Mouse (Mus musculus) cerebellum, postnatal 36 days (tissue): Measurements from ENCODE around the gene Prkg1.
A peak's percentile ranks its signal among the peaks of the same experiment; 100 is the strongest.
"Not testable (repeated sequence)": the region's sequence is repeated elsewhere in the genome, so short reads cannot be mapped to it uniquely, and the experiment has no call there.

Source experiments
- DNase-seq, 2 experiments: peaks; one replicate each; pipeline ENCODE4 v3.0.0; 2021 to 2022; ENCODE audit warnings: mixed read lengths in 2 of 2

The Prkg1 gene

DNA sequence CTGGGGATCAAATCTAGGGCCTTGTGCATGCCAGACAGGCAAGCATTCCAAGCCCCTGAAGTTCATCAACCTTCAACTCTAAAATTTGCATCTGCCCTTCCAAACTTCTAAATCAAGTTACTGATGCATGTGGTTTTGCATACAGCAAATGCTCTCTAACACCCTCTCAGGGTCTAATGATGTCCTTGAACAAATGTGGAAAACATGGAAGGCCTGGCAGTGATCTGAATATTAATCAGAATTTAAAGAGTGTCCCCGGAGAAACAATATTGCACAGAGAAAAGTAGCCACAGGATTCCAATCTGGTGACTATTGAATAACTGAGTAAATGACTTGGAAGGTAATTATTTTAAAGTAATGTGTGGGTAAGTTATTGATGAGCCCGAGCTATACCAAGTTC, 481.2 kb downstream of the Prkg1 start:
- no peak for DNase-seq

DNA sequence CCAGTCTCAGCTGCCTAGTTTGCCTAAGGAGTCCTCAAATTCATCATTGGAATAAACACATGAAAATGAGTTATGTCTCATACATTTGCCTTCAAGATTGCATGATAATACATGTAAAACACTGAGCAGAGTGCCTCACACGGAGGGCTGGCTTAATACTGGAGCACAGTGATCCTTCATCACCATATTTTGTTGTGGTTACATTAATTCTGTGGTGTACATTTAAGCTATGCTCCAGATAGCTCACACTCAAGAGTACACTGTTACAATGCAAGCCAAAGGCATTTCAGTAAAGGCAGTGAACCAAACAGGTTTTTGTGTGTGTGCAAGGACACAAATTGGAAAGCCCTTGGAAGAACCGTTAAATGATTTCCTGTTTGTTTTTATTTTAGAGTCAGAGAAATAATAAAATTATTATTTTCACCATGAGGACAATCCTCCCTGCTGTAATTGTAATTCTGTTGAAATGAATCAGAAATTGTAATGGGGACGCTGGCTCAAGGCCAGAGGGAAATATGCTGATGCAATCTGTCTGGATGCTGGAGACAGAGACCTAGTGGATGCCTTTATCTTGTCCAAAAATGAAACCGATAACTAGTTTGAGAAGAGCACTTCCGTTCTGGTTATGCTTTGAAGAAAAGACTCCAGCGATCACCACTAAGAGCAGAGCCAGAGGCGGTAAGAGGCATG, 484.9 kb downstream of the Prkg1 start:
- peak; percentile 6 to 29 for DNase-seq

DNA sequence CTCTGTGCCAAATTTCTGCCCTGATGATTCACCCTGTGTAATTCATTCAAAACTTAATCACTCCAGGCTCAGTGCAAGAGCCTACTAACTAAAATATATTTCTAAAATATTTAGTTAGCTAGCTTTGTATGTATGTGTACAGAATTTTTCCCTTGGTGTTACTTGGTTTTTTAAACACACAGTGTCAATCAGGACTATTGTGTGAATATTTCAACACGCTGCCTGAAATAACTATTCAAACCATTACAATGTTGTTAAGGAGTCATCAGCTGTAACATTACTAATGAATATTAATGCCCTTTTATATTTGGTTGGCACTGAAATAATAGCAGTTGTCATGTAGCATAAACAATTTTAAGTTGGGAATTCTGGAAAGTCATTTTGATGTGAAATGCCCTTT, 502.4 kb downstream of the Prkg1 start:
- no peak for DNase-seq

DNA sequence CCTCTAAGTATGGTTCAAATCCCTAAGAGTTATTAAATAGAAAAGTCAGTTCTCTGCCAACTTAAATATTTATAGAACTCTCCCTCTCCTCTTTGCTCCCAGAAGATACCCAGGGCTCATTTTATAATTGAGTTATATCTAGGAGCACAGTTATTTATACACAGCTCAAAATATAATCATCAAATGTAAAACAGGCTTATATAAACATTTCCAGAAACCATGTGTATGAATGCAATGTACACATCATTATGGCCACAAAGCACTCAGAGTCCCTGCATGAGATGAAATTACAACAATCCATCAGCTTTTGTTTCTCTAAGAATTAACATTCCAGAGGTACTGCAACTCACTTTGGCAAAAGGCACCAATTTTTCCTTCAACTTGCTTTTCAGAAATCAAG, 504.3 kb downstream of the Prkg1 start:
- DNase-seq: no peak

DNA sequence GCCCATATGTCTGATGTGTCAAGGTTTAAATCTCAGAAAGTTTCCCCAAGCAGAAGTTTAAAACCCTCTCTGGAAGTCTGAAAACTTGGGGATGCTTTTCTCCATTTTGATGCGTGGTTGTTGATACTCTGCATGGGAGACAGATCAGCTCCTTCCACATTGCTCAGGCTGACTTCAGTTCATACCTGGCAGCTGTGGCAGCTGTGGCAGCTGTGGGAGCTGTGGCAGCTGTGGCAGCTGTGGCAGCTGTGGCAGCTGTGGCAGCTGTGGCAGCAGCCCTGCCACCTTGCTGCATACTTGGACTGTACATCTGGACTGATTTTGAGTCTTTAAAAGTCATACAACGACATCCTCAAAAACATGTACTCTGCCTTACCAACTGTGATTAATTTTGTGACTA, 509.1 kb downstream of the Prkg1 start:
- no peak for DNase-seq

DNA sequence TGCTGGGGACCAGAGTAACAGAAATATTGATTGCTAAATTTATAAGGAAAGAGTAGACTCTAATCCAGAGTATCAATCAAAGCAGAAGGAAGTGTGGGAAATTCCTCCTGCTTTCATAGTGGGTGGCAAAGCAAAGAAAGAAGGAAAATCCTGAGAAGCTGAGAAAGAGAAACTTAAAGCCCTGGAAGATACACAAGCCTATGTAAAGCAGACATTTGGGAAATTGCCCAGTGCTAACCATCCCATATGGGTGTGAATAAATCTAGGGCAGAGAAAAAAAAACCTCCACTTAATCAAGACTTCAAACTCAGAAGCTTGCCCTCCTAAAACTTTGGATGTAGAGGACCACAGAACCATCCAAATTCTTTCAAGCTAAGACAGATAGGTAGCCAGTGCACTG, 532.4 kb downstream of the Prkg1 start:
- DNase-seq: no peak

DNA sequence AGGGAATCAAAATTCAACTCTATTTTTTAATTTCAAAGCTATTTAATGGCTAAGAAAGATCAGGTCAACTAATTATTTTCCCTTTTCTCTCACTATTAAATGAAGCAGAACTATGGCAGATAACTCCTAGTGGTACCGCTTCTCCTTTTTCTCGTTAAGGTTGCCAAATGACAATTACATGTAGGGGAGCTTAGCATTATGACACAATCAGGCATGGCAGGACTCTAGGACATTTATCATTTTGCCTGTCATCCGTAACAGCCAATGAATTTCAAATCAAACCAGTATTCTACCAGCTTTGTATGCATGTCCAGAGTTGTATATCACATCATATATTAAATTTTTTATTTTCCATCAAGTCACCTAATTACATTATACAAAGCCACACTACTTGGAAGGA, 536.4 kb downstream of the Prkg1 start:
- no peak for DNase-seq

DNA sequence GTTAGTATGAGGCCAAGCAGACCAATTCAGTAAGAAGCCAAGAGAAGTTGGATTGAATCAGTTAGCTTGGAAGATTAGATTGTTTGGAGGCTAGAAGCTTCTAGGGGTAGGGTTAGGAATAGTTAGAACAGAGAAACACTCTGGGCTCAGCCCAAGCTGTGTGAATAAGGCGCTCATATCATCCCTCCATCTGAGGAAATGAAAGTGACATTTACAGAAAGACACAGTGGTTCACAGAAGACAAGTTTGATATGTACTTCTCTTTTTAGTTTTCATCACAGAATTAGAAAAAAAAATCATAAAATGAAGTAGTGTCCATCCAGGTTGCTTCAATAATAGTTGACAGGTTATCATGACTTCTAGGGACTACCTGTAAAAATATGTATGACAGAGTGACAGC, 541.4 kb downstream of the Prkg1 start:
- DNase-seq: no peak

DNA sequence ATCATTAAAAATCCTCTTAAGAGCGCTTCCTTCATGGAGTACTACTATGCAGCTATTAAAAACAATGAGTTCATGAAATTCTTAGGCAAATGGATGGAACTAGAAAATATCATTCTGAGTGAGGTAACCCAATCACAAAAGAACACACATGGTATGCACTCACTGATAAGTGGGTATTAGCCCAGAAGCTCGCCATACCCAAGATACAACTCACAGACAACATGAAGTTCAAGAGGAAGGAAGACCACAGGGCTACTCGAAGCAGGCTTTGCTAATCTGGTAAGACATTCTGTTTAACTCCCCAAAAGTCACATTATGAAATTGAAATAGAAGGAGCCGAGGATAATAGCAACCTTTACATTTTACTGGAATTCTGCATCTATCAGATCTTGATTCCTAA, 545.6 kb downstream of the Prkg1 start:
- DNase-seq: not testable (repeated sequence)

DNA sequence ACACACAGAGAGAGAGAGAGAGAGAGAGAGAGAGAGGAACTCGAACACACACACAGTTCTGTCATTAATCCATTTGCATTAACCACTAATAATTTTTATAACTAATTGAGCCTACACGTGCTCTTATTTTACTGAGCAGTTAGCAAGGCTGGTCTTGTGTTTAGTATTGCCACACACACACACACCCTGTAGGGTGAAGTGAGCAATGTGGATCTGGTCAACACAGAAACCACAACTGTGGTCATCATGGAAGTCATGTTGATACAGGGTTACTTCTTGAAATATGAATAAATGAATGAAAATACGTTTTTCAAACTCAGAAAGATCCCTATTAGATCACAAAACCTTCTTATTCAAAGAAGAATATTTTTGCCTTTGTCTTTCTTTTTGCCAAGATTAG, 554.0 kb downstream of the Prkg1 start:
- no peak for DNase-seq

DNA sequence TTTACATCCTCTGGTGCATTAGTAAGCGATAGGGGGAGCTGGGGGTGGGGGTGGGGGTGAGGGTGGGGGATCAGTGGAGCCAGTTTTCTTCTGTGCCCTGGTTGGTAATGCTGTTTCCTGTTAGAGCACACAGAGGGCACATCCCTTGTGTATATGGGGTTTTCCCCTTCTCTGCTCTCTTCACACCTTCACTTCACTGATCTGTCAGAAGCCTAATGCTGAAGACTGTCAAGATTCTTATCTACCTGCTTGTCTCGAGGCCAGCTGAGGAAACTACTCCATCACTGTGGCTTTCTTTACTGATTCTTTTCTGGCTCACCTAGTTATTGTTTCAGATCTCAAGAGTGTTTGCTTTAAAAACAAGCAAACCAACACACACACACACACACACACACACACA, 554.4 kb downstream of the Prkg1 start:
- no peak for DNase-seq

DNA sequence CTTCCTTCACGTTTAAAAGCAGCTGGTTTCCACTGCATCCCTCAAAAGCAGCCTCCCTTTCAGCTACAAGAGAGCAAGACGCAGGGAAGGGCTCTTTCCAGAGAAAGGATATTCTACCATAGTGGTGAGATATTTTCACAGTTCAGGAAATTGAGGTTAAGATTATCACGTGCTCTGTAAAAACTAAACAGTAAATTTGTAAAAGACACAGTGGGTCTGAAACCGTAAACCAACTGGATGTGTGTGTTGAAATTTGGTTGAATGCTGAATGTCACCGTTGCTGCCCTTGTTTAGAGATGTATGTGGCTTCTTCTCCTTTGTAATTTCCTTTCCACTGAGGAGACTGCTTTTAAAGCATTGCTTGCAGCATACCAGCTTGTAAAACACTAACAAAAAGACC, 565.2 kb downstream of the Prkg1 start:
- DNase-seq: no peak

DNA sequence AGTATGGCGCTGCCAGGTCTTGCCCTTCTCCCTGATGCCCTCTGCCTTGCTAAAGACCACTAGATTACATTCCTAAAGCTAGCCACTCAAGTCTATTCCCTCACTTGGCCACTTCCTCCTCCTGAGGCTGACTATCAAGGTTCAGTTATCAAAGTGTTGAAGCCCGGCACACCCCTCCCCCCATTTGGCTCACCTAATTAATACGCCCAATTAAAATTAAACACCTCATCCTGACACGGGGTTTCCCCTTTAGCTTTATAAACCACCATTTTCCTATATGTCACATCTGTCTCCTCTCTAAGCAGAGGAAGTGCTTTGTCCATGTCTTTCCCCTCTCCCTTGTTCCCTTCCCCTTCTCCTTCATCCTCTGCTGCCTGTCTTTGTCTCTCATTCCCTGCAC, 566.4 kb downstream of the Prkg1 start:
- no peak for DNase-seq

DNA sequence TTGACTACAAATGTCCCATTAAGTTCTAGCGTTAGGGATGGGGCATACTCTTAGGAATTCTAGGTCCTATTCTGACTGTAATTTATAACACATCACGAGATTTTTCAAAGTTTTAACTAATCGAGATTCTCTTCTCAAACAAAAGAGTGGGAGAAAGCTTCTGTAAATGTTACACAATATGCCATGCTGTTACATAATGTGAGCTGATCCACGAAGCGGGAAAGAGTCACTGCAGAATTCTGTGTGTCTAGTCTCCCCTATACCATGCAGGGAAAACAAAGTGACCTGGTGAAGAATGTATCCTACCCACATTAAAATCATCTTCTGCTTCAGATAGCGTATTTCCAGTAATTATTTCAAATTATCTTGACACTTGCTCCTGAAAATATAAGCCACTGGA, 567.8 kb downstream of the Prkg1 start:
- DNase-seq: no peak

DNA sequence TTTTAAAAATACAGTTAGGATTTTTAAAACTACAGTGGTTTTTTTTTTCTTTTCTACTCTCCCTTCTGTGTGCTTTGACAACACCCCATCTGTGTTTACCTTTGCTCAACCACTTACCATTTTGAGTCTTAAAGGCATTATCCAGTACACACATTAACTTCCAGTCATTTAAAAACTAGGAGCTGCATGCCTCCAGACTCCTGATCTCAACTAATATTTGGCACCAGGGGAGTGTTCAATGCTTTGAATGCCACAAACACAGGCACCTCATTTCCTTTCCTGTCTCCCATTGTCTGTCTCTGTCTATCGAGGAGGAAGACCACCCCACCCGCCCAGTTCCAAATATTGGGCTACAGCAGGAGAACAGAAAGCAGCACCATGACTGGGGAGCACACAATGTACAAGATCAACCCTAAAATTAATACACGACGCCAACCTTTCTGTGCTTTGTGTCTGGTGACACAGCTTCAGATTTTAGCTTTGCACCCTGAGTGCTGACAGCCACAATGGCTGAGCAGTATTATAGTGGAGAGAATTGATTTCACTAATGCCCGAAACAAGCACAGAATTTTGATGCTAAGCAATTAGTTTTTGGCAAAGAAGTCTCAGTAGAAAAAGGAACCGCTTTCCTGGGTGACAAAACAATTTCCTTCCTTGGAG, 576.1 kb downstream of the Prkg1 start:
- no peak for DNase-seq

DNA sequence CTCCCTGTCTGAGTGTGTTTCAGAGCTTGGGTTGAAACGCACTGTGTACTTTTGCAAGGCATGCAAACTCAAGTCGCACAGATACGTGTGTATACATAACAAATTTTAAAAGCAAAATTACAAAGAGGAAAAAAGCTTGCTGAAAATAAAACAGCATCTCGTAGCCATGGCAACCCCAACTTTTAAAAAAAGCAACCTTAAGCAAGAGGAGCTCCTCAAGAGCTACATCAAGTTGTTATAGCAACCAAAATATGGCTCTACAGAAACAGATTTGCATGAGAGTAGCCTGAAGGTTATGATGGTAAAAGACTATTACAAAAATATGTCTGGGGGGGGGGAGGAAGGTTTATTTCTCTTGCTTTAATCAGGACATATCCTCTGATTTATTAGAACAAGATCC, 584.1 kb downstream of the Prkg1 start:
- no peak for DNase-seq

DNA sequence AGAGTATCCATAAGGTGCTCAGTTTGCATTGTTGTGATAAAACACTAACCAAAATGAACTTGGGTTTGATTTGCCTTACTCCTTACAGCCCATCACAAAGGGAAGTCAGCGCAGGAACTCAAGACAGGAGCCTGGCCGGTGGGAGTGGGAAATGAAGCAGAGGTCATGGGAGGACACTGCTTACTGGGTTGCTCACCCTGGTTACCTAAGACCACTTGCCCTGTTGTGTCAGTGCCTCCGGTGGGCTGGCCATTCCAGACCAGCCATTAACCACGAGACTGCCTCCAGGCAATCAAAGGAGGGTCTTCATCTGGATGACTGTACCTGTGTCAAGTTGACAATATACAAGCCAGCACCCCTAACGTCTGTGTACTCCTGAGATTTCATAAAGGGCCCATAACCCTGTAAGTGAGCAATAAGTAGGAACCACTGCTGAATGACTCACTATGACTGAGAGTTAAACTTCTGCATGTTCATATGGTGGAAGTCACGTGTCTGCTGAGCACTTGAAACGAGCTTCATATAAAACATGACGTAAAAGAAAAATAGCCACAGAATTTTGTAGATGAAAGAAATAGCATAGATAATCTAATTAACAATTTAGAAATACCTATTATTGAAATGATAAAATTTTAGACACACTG, 587.4 kb downstream of the Prkg1 start:
- no peak for DNase-seq

DNA sequence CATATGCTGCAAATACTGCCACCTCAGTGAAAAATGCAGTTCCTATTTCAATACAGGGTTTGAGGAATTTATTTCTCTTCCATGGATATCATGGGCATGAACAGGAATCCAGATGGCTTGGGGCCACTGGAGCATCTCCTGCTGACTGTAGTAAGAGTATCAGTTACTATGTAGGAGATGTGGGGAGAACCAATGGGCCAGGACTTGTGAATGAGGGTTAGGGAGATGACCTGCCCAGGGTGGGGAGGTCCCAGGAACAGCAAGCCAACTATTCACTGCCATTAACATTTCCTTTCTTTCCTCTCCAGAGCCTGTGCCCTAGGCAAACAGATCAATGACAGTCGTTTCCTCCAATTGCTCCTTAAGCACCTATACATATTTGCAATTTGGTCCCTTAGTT, 593.8 kb downstream of the Prkg1 start:
- DNase-seq: no peak

DNA sequence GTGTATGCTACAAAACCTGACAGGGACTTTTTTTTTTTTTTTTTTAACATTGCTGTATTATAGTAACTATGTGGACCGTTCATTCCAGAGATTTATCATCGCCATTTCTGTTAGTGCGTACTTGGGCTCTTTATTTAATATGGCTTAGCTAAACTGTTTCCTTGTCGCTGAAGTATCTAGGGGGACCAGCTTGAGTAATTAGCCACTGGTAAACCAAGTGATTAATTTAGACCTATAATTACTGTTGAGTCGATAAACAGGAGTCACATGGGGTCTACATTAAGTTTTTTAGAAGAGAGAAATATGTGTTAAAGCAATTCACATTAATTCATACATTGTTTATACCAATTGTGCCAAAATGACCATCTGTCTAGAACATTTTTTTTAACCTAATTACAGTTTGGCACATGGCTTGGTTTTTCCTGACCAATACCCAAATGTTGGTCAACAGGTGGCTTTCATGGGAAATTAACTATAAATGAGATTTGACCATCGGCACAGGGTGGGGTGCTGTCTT, 605.8 kb downstream of the Prkg1 start:
- no peak for DNase-seq

DNA sequence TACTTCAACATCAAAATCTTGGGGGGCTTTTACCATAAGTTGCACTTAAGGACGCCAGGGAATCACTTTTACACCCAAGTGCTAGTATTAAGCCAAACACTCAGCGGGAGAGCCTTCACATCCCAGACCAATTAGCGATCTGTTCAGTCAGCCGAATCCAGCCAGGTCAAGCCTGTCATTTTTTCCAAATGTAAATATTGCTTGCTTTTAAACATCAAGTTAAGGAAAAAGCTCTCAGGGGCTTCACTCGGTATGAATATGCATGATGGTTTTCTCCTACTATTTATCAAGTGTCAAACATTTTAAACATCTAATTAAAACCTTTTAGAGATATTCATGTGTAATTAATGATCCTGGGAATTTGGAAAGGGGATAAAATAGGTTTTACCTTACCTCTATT, 611.4 kb downstream of the Prkg1 start:
- DNase-seq: no peak

DNA sequence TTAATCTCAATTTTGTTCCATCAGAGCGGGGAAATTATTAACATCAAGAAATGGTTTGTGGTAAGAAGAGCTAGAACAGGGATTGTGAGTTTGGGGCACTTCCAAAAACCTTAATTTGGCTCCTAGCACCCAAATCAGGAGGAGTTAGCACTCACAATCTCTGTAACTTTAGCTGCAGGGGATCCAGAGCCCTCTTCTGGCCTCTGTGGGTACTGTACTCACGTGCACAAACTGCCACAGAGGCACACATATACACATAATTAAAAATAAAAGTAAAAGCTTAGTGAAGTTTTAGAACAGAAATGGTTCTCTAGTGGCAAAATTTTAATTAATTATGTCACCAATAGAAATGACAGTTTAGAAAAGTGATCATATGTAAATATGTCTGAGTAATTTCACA, 614.9 kb downstream of the Prkg1 start:
- no peak for DNase-seq

DNA sequence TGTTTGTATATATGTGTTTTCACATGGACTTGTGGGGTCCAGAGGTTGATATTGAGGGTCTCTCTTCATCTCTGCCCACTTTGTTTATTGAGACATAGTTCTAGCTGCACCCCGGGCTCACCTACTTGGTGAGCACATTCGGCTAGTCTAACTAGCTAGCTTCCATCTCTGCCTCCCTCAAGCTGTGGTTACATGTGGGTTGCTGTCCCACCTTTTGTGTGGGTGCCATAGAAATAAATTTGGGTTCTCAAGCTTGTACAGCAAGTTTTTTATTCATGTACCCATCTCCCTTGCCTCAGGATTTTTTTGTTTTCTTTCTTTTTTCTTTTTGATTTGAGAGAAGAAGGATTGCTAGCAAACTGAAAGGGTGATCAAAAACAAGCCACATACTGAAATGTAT, 617.4 kb downstream of the Prkg1 start:
- no peak for DNase-seq

DNA sequence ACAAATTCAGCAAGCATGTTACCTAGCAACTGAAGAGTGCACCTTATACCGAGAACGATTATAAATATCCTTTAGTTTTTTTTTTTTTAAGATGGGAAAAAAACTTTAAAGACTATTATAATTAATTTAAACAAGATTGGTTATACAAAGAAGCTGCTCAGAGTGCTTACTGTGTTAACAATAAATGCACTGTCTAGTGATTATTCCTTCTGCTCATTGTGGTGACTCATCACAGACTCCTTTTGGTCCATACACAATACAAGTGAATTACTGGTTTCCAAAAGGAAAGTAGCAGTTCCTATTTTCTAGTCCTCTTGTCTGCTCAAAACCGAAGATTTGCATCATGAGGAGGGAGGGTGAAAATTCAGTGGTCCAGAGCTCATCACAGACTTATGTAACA, 618.7 kb downstream of the Prkg1 start:
- no peak for DNase-seq

DNA sequence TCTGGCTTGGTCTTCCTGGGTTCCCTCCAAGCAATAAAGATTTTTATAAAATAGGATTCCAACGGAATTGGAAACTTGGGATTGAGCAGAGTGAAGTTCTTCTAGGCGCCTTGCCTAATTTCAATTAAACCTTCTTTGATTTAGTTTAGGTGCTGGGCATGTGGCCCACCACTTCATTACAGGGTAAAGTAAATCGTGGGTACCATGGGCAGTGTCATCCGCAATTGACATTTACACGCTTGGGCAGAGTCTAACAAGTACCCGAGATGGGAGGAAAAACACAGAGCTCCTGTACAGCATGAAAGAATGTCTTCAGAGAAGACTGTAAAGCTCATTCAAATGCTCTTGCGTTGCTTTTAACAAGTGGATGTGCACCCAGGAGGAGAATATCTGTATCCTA, 622.9 kb downstream of the Prkg1 start:
- no peak for DNase-seq
